34 mouse cellular contexts compared by ENCODE assay signal in the genomic region with DNA sequence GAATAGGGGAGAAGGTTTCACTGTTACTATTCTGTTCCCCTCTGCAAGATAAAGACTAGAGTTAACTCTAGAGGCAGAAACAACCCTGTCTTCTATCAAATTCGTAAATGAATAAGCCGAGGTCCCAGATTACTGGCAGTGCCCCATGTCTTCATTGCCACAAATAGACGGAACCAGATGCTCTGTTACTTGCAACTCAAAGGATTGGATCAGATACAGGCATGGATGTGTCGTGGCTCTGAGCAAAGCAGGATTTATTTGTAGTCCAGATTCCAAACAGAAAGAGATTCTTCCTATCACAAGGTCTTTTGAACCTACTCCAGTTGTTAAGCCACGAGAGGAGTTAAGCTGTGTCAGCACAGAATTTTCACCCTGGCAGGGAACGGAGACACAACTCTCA.
DNase-seq lines count a peak whose midpoint lies in the region; ATAC-seq lines count a peak whose summit lies in the region.
"Had no signal": no experiment of that assay in that cellular context is flagged by ENCODE, and none has a peak within 500 bp of the region (broad histone marks: within the 10 kb centered on the region; RNA-seq: fewer than 3 reads in every experiment).

No protein-coding gene starts in this region.

- H3K9ac ChIP-seq in heart, embryonic 11.5 days (ENCODE audit: low read depth, low read length), result no peak overlapping the region
- H3K9ac ChIP-seq: forebrain, embryonic 12.5 days; heart, embryonic 12.5 days; hindbrain, embryonic 13.5 days; limb, embryonic 13.5 days; liver, embryonic 12.5 days; liver, postnatal 0 days; midbrain, embryonic 12.5 days; neural tube, embryonic 13.5 days had no signal

- no peak overlapping the region for H3K27ac ChIP-seq in heart, embryonic 11.5 days (ENCODE audit: low read depth, low read length)
- H3K27ac ChIP-seq: forebrain, embryonic 12.5 days; hindbrain, embryonic 13.5 days; kidney, postnatal 0 days; left cerebral cortex, adult 2 months; limb, embryonic 13.5 days; liver, embryonic 12.5 days; midbrain, embryonic 12.5 days; neural tube, embryonic 13.5 days had no signal

- DNase-seq in adrenal gland, adult 2 months, result peak; percentile 2
- no peak for DNase-seq in adrenal gland, postnatal 14 days
- DNase-seq in heart, adult 11 months, result peak; percentile 83
- DNase-seq in lung, postnatal 10 days, result peak; percentile 25
- no peak for DNase-seq in lung, adult 18-20 months
- DNase-seq in layer of hippocampus, adult 9-11 months, result peak; percentile 54
- no peak for DNase-seq in kidney, postnatal 10 days
- DNase-seq: adrenal gland, adult 8-10 months; cerebellum, adult 11-12 months; cerebellum, postnatal 10 days; gastrocnemius, postnatal 14 days; heart, adult 18-20 months; heart, postnatal 4 days; kidney, adult 8-10 months; liver, postnatal 0 days; lung, postnatal 4 days; retina, postnatal 1 day; right cerebral cortex, postnatal 14 days; thymus, postnatal 14 days had no signal

- H3K4me1 ChIP-seq in heart, embryonic 11.5 days (ENCODE audit: control insufficient read depth, insufficient read depth, low read length), result no peaks in the 10 kb centered on the region
- H3K4me1 ChIP-seq: hindbrain, embryonic 13.5 days; limb, embryonic 13.5 days; liver, embryonic 12.5 days; megakaryocyte, embryonic 14.5 days; neural tube, embryonic 13.5 days had no signal

- H3K27me3 ChIP-seq in heart, embryonic 11.5 days (ENCODE audit: control insufficient read depth, insufficient read depth, low read length), result no peaks in the 10 kb centered on the region
- H3K27me3 ChIP-seq: CH12.LX; forebrain, embryonic 12.5 days; heart, embryonic 12.5 days; hindbrain, embryonic 13.5 days; limb, embryonic 13.5 days; liver, embryonic 12.5 days; megakaryocyte, embryonic 14.5 days; midbrain, embryonic 12.5 days; neural tube, embryonic 13.5 days had no signal

- WGBS in heart, embryonic 11.5 days (ENCODE audit: insufficient replicate concordance), result 50% methylated on average over 6 of the region's 6 CpGs

- no peak for ATAC-seq in heart, embryonic 11.5 days (replicated peaks; ENCODE audit: insufficient number of reproducible peaks, low FRiP score, low TSS enrichment)
- ATAC-seq: activated CD4-positive, CD25-positive, alpha-beta regulatory T cell, adult 4 months; intestine, embryonic 16.5 days; liver, embryonic 12.5 days; liver, postnatal 0 days had no signal

- no peak overlapping the region for H3K4me3 ChIP-seq in heart, embryonic 11.5 days (ENCODE audit: low read depth, low read length)
- H3K4me3 ChIP-seq: erythroblast, embryonic 14.5 days; forebrain, embryonic 12.5 days; heart, embryonic 12.5 days; hindbrain, embryonic 13.5 days; left cerebral cortex, adult 2 months; limb, embryonic 13.5 days; liver, embryonic 12.5 days; megakaryocyte, embryonic 14.5 days; midbrain, embryonic 12.5 days; neural tube, embryonic 13.5 days had no signal

- no peak overlapping the region for H3K4me2 ChIP-seq in heart, embryonic 11.5 days
- H3K4me2 ChIP-seq: forebrain, embryonic 12.5 days; heart, embryonic 12.5 days; hindbrain, embryonic 13.5 days; limb, embryonic 13.5 days; liver, embryonic 12.5 days; midbrain, embryonic 12.5 days; neural tube, embryonic 13.5 days had no signal

- H3K9me3 ChIP-seq in heart, embryonic 11.5 days (replicated peaks; ENCODE audit: control insufficient read depth, low read length), result no peaks in the 10 kb centered on the region
- H3K9me3 ChIP-seq: forebrain, embryonic 12.5 days; heart, embryonic 12.5 days; hindbrain, embryonic 13.5 days; limb, embryonic 13.5 days; liver, embryonic 12.5 days; midbrain, embryonic 12.5 days; neural tube, embryonic 13.5 days had no signal

- H3K36me3 ChIP-seq in heart, embryonic 11.5 days (ENCODE audit: control insufficient read depth, insufficient read depth, low read length), result no peaks in the 10 kb centered on the region
- H3K36me3 ChIP-seq: forebrain, embryonic 12.5 days; heart, embryonic 12.5 days; hindbrain, embryonic 13.5 days; limb, embryonic 13.5 days; liver, embryonic 12.5 days; midbrain, embryonic 12.5 days; neural tube, embryonic 13.5 days had no signal

Comparison
In these comparisons a context has a peak if more than half of its experiments do, and no peak if none do; other contexts are left out.
1. DNase-seq: peak in adrenal gland, adult 2 months (single experiment), heart, adult 11 months (single experiment), lung, postnatal 10 days (single experiment) and layer of hippocampus, adult 9-11 months (single experiment); none in adrenal gland, postnatal 14 days (single experiment), lung, adult 18-20 months (0 of 2) and kidney, postnatal 10 days (single experiment).